Mouse (Mus musculus) kidney, embryonic 14.5 days (tissue): ENCODE measurements around the gene Smc1b. TPM values are rescaled to one million over a fixed set of nuclear protein-coding genes. Genes with fewer than 3 reads are reported as not detected.

Source experiments
- ATAC-seq: fragments of 200-750 bp; cut with Nextera tagmentation; 2 replicates; pipeline ENCODE4 v1.8.0; 2017; ENCODE audit warnings: moderate number of reproducible peaks, mild to moderate bottlenecking, moderate TSS enrichment, moderate library complexity; ENCODE audit not compliant: low FRiP score, low TSS enrichment
- H3K27ac ChIP-seq: fragments of 300-500 bp; sonication (generic); 2 replicates; pipeline ENCODE4 v1.5.1; 2014; ENCODE audit warnings: low read depth, mild to moderate bottlenecking, low read length, moderate library complexity, mixed read lengths
- H3K27me3 ChIP-seq: fragments of 300-500 bp; sonication (generic); 2 replicates; pipeline ENCODE4 v1.6.1; 2014; ENCODE audit warnings: mild to moderate bottlenecking, low read length; ENCODE audit not compliant: control insufficient read depth, insufficient read depth
- H3K36me3 ChIP-seq: fragments of 300-500 bp; sonication (generic); 2 replicates; pipeline ENCODE4 v1.6.1; 2014; ENCODE audit warnings: low read length, mixed read lengths; ENCODE audit not compliant: control insufficient read depth, insufficient read depth
- H3K4me1 ChIP-seq: fragments of 300-500 bp; sonication (generic); 2 replicates; pipeline ENCODE4 v1.6.1; 2014; ENCODE audit warnings: low read length, mixed read lengths; ENCODE audit not compliant: control insufficient read depth, insufficient read depth
- H3K4me2 ChIP-seq: fragments of 300-500 bp; sonication (generic); replicated peaks from 2 replicates; pipeline ENCODE4 v1.6.1; 2014; ENCODE audit warnings: low read depth, mild to moderate bottlenecking, low read length
- H3K4me3 ChIP-seq: fragments of 300-500 bp; sonication (generic); 2 replicates; pipeline ENCODE4 v1.5.1; 2014; ENCODE audit warnings: mild to moderate bottlenecking, low read length
- H3K9ac ChIP-seq: fragments of 300-500 bp; sonication (generic); 2 replicates; pipeline ENCODE4 v1.6.1; 2014; ENCODE audit warnings: low read depth, mild to moderate bottlenecking, low read length, moderate library complexity
- H3K9me3 ChIP-seq: fragments of 300-500 bp; sonication (generic); 2 replicates; pipeline ENCODE4 v1.6.1; 2016; ENCODE audit warnings: low read length; ENCODE audit not compliant: control insufficient read depth
- WGBS: fragments of 180-500 bp; shearing (Covaris S2); extraction: QIAGEN DNeasy Blood & Tissue Kit; methylation state at CpG from one replicate; pipeline ENCODE4 v1.1.7; 2014; 5-methylcytosine and 5-hydroxymethylcytosine counted together
- polyA plus RNA-seq: library from polyadenylated mRNA; unstranded; fragments of >200 nt; fragmentation: Nextera tagmentation; extraction: Ambion mirVana; gene quantifications from 2 replicates; pipeline ENCODE4 v1.2.1, GENCODE M21; 2014

Smc1b gene
- polyA plus RNA-seq, 1 experiment from 2014 or later, result 0.22 TPM

DNA sequence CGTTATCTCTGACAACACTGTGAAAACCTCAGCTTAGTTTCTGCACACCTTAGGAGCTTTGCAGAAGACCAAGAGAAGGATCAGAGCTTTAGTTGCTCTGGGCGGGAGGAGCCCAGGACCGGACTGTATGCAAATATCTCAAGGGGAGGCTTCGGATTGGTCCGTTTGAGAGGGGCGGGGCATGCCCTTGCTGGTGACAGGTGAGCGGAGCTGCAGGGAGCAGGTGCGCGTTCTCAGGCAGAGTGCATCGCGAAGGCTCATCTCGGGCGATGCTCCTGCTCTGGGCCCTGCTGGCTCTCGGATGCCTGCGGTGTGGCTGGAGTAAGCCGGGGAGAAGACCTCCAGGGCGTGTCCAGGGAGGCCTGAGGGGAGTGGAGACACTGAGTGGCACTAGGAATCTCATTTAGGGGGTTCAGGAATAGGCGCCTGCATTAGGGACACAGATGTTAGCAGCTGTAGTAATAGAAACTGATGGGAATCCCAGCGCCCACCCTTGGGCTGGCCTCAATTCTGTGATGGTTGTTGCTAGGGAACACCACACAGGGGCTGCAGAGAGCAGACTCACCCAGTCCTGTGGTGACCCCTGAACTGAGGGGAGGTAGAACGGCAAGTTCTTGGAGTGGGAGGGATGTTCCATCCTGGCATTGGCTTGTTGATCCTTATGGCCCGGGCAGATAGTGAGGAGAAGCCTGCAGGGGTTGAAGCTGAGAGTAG is 114.7 kb downstream of the Smc1b start, which contains the start of gene Upk3a:
Upk3a (plus strand) TSS at position 191 of the 714 bp plus-strand sequence.
- no peaks in the 10 kb centered on the region for H3K9me3 ChIP-seq
- no peaks in the 10 kb centered on the region for H3K36me3 ChIP-seq
- H3K9ac ChIP-seq, result no peak within 1 kb of the TSS
- H3K4me3 ChIP-seq, result no peak within 1 kb of the TSS
- peaks cover 13% of the 10 kb centered on the region for H3K27me3 ChIP-seq
- 5% methylated on average over 21 of the region's 21 CpGs for WGBS
- H3K4me2 ChIP-seq, result peak within 1 kb of the TSS; percentile 12; the same call in 1 of the 2 replicates
- H3K4me1 ChIP-seq, result peaks cover 6% of the 10 kb centered on the region; the same call in 1 of the 2 replicates
- ATAC-seq, result peak; percentile 67
- H3K27ac ChIP-seq, result no peak within 1 kb of the TSS

GRCm38 (mm10) chr15:85015771-85016170 is 116.0 kb downstream of the Smc1b start:
- WGBS, result 83% methylated on average over 11 of the region's 11 CpGs

More at GRCm38 (mm10) chr15:85015771-85016170, 116.0 kb downstream of the Smc1b start:
- Histone ChIP-seq H3K9ac (no peak overlapping the region), H3K4me2 (no peak overlapping the region), H3K4me3 (no peak overlapping the region), H3K27me3 (peaks cover 13% of the 10 kb centered on the region), H3K9me3 (no peaks in the 10 kb centered on the region), H3K27ac (no peak overlapping the region), H3K4me1 (peaks cover 12% of the 10 kb centered on the region; the same call in 1 of the 2 replicates), H3K36me3 (no peaks in the 10 kb centered on the region)
- no peak for ATAC-seq

Other genes starting within 250 kb of the Smc1b start
- 0.60 and 0.74 TPM in 2 replicates for gene Gm29666, start 211.9 kb downstream of the Smc1b start, polyA plus RNA-seq
- gene Nup50, start 208.6 kb downstream of the Smc1b start, polyA plus RNA-seq, result 23.8 and 50.8 TPM in 2 replicates
- 6.6 TPM in 2 replicates for gene 5031439G07Rik, start 143.4 kb downstream of the Smc1b start, polyA plus RNA-seq
- gene Upk3a, start 114.8 kb downstream of the Smc1b start, polyA plus RNA-seq, result 11.9 and 12.6 TPM in 2 replicates
- 17.3 and 23.2 TPM in 2 replicates for gene Fam118a, start 103.0 kb downstream of the Smc1b start, polyA plus RNA-seq
- gene Ribc2, start 114 bp upstream of the Smc1b start, polyA plus RNA-seq, result 0.19 and 0.69 TPM in 2 replicates
- 174 and 188 TPM in 2 replicates for gene Fbln1, start 74.0 kb upstream of the Smc1b start, polyA plus RNA-seq
- gene Atxn10, start 204.3 kb upstream of the Smc1b start, polyA plus RNA-seq, result 249 and 297 TPM in 2 replicates